Mouse (Mus musculus): Measurements from ENCODE around the gene Uts2r. TPM values are rescaled to one million over a fixed set of nuclear protein-coding genes. Genes with fewer than 3 reads are reported as not detected.

The Uts2r gene
- 0.12 TPM in 2 replicates for polyA plus RNA-seq (2016; fragmentation: Nextera tagmentation; extraction: Ambion mirVana)

GRCm38 (mm10) chr11:121159971-121160370 is at the start of gene Uts2r:
TSS of gene Uts2r (plus strand) at chr11:121160271.
- H3K36me3 ChIP-seq, result no peaks in the 10 kb centered on the region
- no peak within 1 kb of the TSS for H3K27ac ChIP-seq

GRCm38 (mm10) chr11:121111051-121111450 is 49.0 kb upstream of the Uts2r start:
- no peaks in the 10 kb centered on the region for H3K27me3 ChIP-seq (ENCODE audit: insufficient read depth, poor library complexity, severe bottlenecking)
- H3K27ac ChIP-seq, result no peak overlapping the region
- WGBS, result 93% methylated on average over 3 of the region's 3 CpGs
- no peaks in the 10 kb centered on the region for H3K9me3 ChIP-seq
- H3K4me3 ChIP-seq, result no peak overlapping the region
- DNase-seq (ENCODE audit: low spot score), result no peak
- H3K36me3 ChIP-seq, result no peaks in the 10 kb centered on the region
- H3K4me1 ChIP-seq (replicated peaks), result no peaks in the 10 kb centered on the region

More at GRCm38 (mm10) chr11:121159971-121160370, at the start of gene Uts2r:
- Histone ChIP-seq H3K4me1 (replicated peaks) (peaks cover 23% of the 10 kb centered on the region), H3K27me3 (ENCODE audit: insufficient read depth, poor library complexity, severe bottlenecking) (peaks cover 38% of the 10 kb centered on the region), H3K9me3 (no peaks in the 10 kb centered on the region), H3K4me3 (no peak within 1 kb of the TSS)
- 81% methylated on average over 5 of the region's 5 CpGs for WGBS
- no peak for DNase-seq (ENCODE audit: low spot score)

- Histone ChIP-seq H3K27me3 (ENCODE audit: insufficient read depth, poor library complexity, severe bottlenecking) (no peaks in the 10 kb centered on the region), H3K9me3 (no peaks in the 10 kb centered on the region), H3K27ac (no peak overlapping the region), H3K4me3 (no peak overlapping the region), H3K36me3 (no peaks in the 10 kb centered on the region), H3K4me1 (replicated peaks) (no peaks in the 10 kb centered on the region)
- 82% methylated on average over 1 of the region's 1 CpGs for WGBS
- DNase-seq (ENCODE audit: low spot score), result no peak
Observed at GRCm38 (mm10) chr11:121111601-121112000, 48.5 kb upstream of the Uts2r start.

GRCm38 (mm10) chr11:121112091-121112775 is 47.8 kb upstream of the Uts2r start:
- H3K36me3 ChIP-seq, result no peaks in the 10 kb centered on the region
- H3K4me1 ChIP-seq (replicated peaks), result no peaks in the 10 kb centered on the region
- WGBS, result 83% methylated on average over 5 of the region's 5 CpGs
- no peak overlapping the region for H3K27ac ChIP-seq
- H3K9me3 ChIP-seq, result no peaks in the 10 kb centered on the region
- no peak overlapping the region for H3K4me3 ChIP-seq
- no peak for DNase-seq (ENCODE audit: low spot score)
- no peaks in the 10 kb centered on the region for H3K27me3 ChIP-seq (ENCODE audit: insufficient read depth, poor library complexity, severe bottlenecking)

GRCm38 (mm10) chr11:121118106-121118505 is 42.0 kb upstream of the Uts2r start:
- WGBS, result 92% methylated on average over 18 of the region's 18 CpGs
- Histone ChIP-seq H3K4me1 (replicated peaks) (0 out of 2 replicates have a peak, but pooled peaks cover 3% of the 10 kb centered on the region), H3K36me3 (no peaks in the 10 kb centered on the region), H3K9me3 (no peaks in the 10 kb centered on the region), H3K4me3 (no peak overlapping the region), H3K27ac (no peak overlapping the region), H3K27me3 (ENCODE audit: insufficient read depth, poor library complexity, severe bottlenecking) (no peaks in the 10 kb centered on the region)
- no peak for DNase-seq (ENCODE audit: low spot score)

- Histone ChIP-seq H3K36me3 (no peaks in the 10 kb centered on the region), H3K9me3 (no peaks in the 10 kb centered on the region), H3K4me3 (no peak within 1 kb of the TSS), H3K27ac (no peak within 1 kb of the TSS), H3K27me3 (ENCODE audit: insufficient read depth, poor library complexity, severe bottlenecking) (no peaks in the 10 kb centered on the region), H3K4me1 (replicated peaks) (0 out of 2 replicates have a peak, but pooled peaks cover 3% of the 10 kb centered on the region)
- DNase-seq (ENCODE audit: low spot score), result no peak
- 75% methylated on average over 3 of the region's 3 CpGs for WGBS
Observed at GRCm38 (mm10) chr11:121118577-121118976, 41.5 kb upstream of the Uts2r start, which contains the start of gene Tex19.2. TSS of gene Tex19.2 (minus strand) at chr11:121118677.

GRCm38 (mm10) chr11:121121151-121121550 is 38.9 kb upstream of the Uts2r start:
- WGBS, result 82% methylated on average over 3 of the region's 3 CpGs
- Histone ChIP-seq H3K27ac (no peak overlapping the region), H3K4me3 (no peak overlapping the region), H3K9me3 (no peaks in the 10 kb centered on the region), H3K36me3 (no peaks in the 10 kb centered on the region), H3K27me3 (ENCODE audit: insufficient read depth, poor library complexity, severe bottlenecking) (no peaks in the 10 kb centered on the region), H3K4me1 (replicated peaks) (0 out of 2 replicates have a peak, but pooled peaks cover 3% of the 10 kb centered on the region)
- no peak for DNase-seq (ENCODE audit: low spot score)

- H3K4me1 ChIP-seq (replicated peaks), result 0 out of 2 replicates have a peak, but pooled peaks cover 3% of the 10 kb centered on the region
- no peaks in the 10 kb centered on the region for H3K27me3 ChIP-seq (ENCODE audit: insufficient read depth, poor library complexity, severe bottlenecking)
- H3K36me3 ChIP-seq, result no peaks in the 10 kb centered on the region
- H3K4me3 ChIP-seq, result no peak overlapping the region
- H3K27ac ChIP-seq, result no peak overlapping the region
- 86% methylated on average over 2 of the region's 2 CpGs for WGBS
- DNase-seq (ENCODE audit: low spot score), result no peak
- H3K9me3 ChIP-seq, result no peaks in the 10 kb centered on the region
Observed at GRCm38 (mm10) chr11:121122024-121122670, 37.9 kb upstream of the Uts2r start.

GRCm38 (mm10) chr11:121123438-121123837 is 36.6 kb upstream of the Uts2r start:
- Histone ChIP-seq H3K27me3 (ENCODE audit: insufficient read depth, poor library complexity, severe bottlenecking) (no peaks in the 10 kb centered on the region), H3K27ac (no peak overlapping the region), H3K9me3 (no peaks in the 10 kb centered on the region), H3K4me1 (replicated peaks) (0 out of 2 replicates have a peak, but pooled peaks cover 3% of the 10 kb centered on the region), H3K36me3 (no peaks in the 10 kb centered on the region), H3K4me3 (no peak overlapping the region)
- WGBS, result 92% methylated on average over 4 of the region's 4 CpGs
- no peak for DNase-seq (ENCODE audit: low spot score)

- Histone ChIP-seq H3K4me3 (no peak overlapping the region), H3K9me3 (no peaks in the 10 kb centered on the region), H3K27ac (no peak overlapping the region), H3K36me3 (no peaks in the 10 kb centered on the region), H3K27me3 (ENCODE audit: insufficient read depth, poor library complexity, severe bottlenecking) (no peaks in the 10 kb centered on the region), H3K4me1 (replicated peaks) (no peaks in the 10 kb centered on the region)
- 92% methylated on average over 3 of the region's 3 CpGs for WGBS
- no peak for DNase-seq (ENCODE audit: low spot score)
Observed at GRCm38 (mm10) chr11:121125522-121126172, 34.4 kb upstream of the Uts2r start.

GRCm38 (mm10) chr11:121126395-121126794 is 33.7 kb upstream of the Uts2r start:
- no peaks in the 10 kb centered on the region for H3K27me3 ChIP-seq (ENCODE audit: insufficient read depth, poor library complexity, severe bottlenecking)
- no peaks in the 10 kb centered on the region for H3K9me3 ChIP-seq
- DNase-seq (ENCODE audit: low spot score), result no peak
- WGBS, result 79% methylated on average over 1 of the region's 1 CpGs
- H3K4me3 ChIP-seq, result no peak overlapping the region
- no peaks in the 10 kb centered on the region for H3K4me1 ChIP-seq (replicated peaks)
- no peaks in the 10 kb centered on the region for H3K36me3 ChIP-seq
- H3K27ac ChIP-seq, result no peak overlapping the region

GRCm38 (mm10) chr11:121127441-121127840 is 32.6 kb upstream of the Uts2r start:
- Histone ChIP-seq H3K4me1 (replicated peaks) (no peaks in the 10 kb centered on the region), H3K9me3 (no peaks in the 10 kb centered on the region), H3K27ac (no peak overlapping the region), H3K27me3 (ENCODE audit: insufficient read depth, poor library complexity, severe bottlenecking) (no peaks in the 10 kb centered on the region), H3K36me3 (no peaks in the 10 kb centered on the region), H3K4me3 (no peak overlapping the region)
- WGBS, result 87% methylated on average over 3 of the region's 3 CpGs
- no peak for DNase-seq (ENCODE audit: low spot score)

GRCm38 (mm10) chr11:121129616-121130015 is 30.5 kb upstream of the Uts2r start:
- H3K4me1 ChIP-seq (replicated peaks), result no peaks in the 10 kb centered on the region
- no peaks in the 10 kb centered on the region for H3K36me3 ChIP-seq
- 76% methylated on average over 1 of the region's 1 CpGs for WGBS
- no peak for DNase-seq (ENCODE audit: low spot score)
- no peak overlapping the region for H3K27ac ChIP-seq
- no peak overlapping the region for H3K4me3 ChIP-seq
- H3K27me3 ChIP-seq (ENCODE audit: insufficient read depth, poor library complexity, severe bottlenecking), result no peaks in the 10 kb centered on the region
- H3K9me3 ChIP-seq, result no peaks in the 10 kb centered on the region

All from hindbrain, embryonic 10.5 days (tissue).